In genomic region chr9:107575579-107576356, GRCm38 (mm10) we compare ENCODE assay signal across 10 mouse cellular contexts. TPM values are rescaled to one million over a fixed set of nuclear protein-coding genes. Genes with fewer than 3 reads are reported as not detected.
DNase-seq lines count a peak whose midpoint lies in the region; ATAC-seq and TF ChIP-seq lines count a peak whose summit lies in the region.
"Had no signal": no experiment of that assay in that cellular context is flagged by ENCODE, and none has a peak within 500 bp of the region (broad histone marks: within the 10 kb centered on the region; RNA-seq: fewer than 3 reads in every experiment).

No protein-coding gene starts in this region.

- H3K27me3 ChIP-seq in lung, embryonic 14.5 days (ENCODE audit: insufficient read depth, low read length): no peaks in the 10 kb centered on the region
- H3K27me3 ChIP-seq in liver, embryonic 14.5 days (ENCODE audit: control insufficient read depth, insufficient read depth, low read length): no peaks in the 10 kb centered on the region

- H3K9ac ChIP-seq in lung, embryonic 14.5 days: no peak overlapping the region
- H3K9ac ChIP-seq in liver, embryonic 14.5 days (replicated peaks): no peak overlapping the region

- peaks cover 19% of the 10 kb centered on the region for H3K4me1 ChIP-seq in lung, embryonic 14.5 days (ENCODE audit: insufficient read depth)
- peaks cover 39 to 48% of the 10 kb centered on the region in 2 experiments for H3K4me1 ChIP-seq in liver, embryonic 14.5 days (replicated peaks; ENCODE audit: control insufficient read depth in 2 of 2, insufficient read depth in 2 of 2, low read length in 1 of 2)

- peaks cover 37% of the 10 kb centered on the region for H3K36me3 ChIP-seq in lung, embryonic 14.5 days (ENCODE audit: insufficient read depth)
- peaks cover 12% of the 10 kb centered on the region for H3K36me3 ChIP-seq in liver, embryonic 14.5 days (replicated peaks; ENCODE audit: control insufficient read depth, insufficient read depth, low read depth)

- no peak overlapping the region for H3K4me3 ChIP-seq in lung, embryonic 14.5 days (ENCODE audit: low read depth, low read length)
- no peak overlapping the region for H3K4me3 ChIP-seq in liver, embryonic 14.5 days (ENCODE audit: insufficient read depth in 1 of 2, low read depth in 2 of 2, low read length in 2 of 2)

- peak overlapping the region; percentile 83 for H3K27ac ChIP-seq in lung, embryonic 14.5 days (ENCODE audit: low read depth)
- peak overlapping the region; percentile 53 for H3K27ac ChIP-seq in liver, embryonic 14.5 days

- WGBS in lung, embryonic 14.5 days: 64% methylated on average over 14 of the region's 14 CpGs
- WGBS in liver, embryonic 14.5 days (ENCODE audit: insufficient replicate concordance): 79% methylated on average over 14 of the region's 14 CpGs

- no peak for TF ChIP-seq EP300 in liver, embryonic 14.5 days (IDR thresholded peaks at IDR 0.05; ENCODE audit: low read depth)

- peak; percentile 64 to 72 for DNase-seq in cerebellum, postnatal 10 days
- no peak for DNase-seq in cerebellum, adult 11-12 months
- no peak for DNase-seq in lung, embryonic 14.5 days
- DNase-seq in lung, postnatal 4 days: no peak
- DNase-seq in induced T-regulatory cell, adult 2 months (ENCODE audit: low read depth): peak; percentile 38
- DNase-seq in liver, embryonic 14.5 days (ENCODE audit: low read depth in 3 of 3, low spot score in 3 of 3): no peak
- no peak for DNase-seq in left cerebral cortex, postnatal 10 days (ENCODE audit: extremely low spot score in 1 of 2, low spot score in 2 of 2)
- no peak for DNase-seq in MN1 (ENCODE audit: low spot score)
- DNase-seq: thymus, postnatal 4 days had no signal

- no peaks in the 10 kb centered on the region for H3K9me3 ChIP-seq in lung, embryonic 14.5 days (ENCODE audit: low read depth, low read length)
- no peaks in the 10 kb centered on the region for H3K9me3 ChIP-seq in liver, embryonic 14.5 days (ENCODE audit: control insufficient read depth, low read length)

- peak overlapping the region; percentile 72; the same call in 1 of the 2 replicates for H3K4me2 ChIP-seq in lung, embryonic 14.5 days
- H3K4me2 ChIP-seq in liver, embryonic 14.5 days (ENCODE audit: low read depth): no peak overlapping the region

- intact Hi-C loops in left cerebral cortex, postnatal 10 days (cut with DNase I): no loop called here

- ATAC-seq in lung, embryonic 14.5 days (ENCODE audit: insufficient read depth): no peak
- no peak for ATAC-seq in liver, embryonic 14.5 days (ENCODE audit: insufficient read depth)

- TF ChIP-seq CTCF in lung, embryonic 14.5 days (IDR thresholded peaks at IDR 0.05; ENCODE audit: low read depth): no peak
- TF ChIP-seq CTCF in liver, embryonic 14.5 days (IDR thresholded peaks at IDR 0.05; ENCODE audit: low read depth): no peak

RNA-seq across cellular contexts. Expression of gene Hyal1, which starts 1.0 kb away (rescaled TPM):
- polyA plus RNA-seq in lung, embryonic 14.5 days (2014; fragmentation: Nextera tagmentation; extraction: Ambion mirVana): 5.2 and 5.9 TPM in 2 replicates
- 1.2 and 1.3 TPM in 2 replicates for polyA plus RNA-seq in liver, embryonic 14.5 days (2012; rRNA removed)
- 1.2 and 1.4 TPM in 2 replicates for polyA plus RNA-seq in liver, embryonic 14.5 days (2014; fragmentation: Nextera tagmentation; extraction: Ambion mirVana)
- total RNA-seq in left cerebral cortex, postnatal 10 days (2021): 1 to 10 TPM; 3.1 to 4.3 TPM

RNA-seq across cellular contexts. Expression of gene Naa80, which starts 2.9 kb away (rescaled TPM):
- 14.7 and 17.2 TPM in 2 replicates for polyA plus RNA-seq in lung, embryonic 14.5 days (2014; fragmentation: Nextera tagmentation; extraction: Ambion mirVana)
- 11.4 and 16.9 TPM in 2 replicates for polyA plus RNA-seq in liver, embryonic 14.5 days (2012; rRNA removed)
- polyA plus RNA-seq in liver, embryonic 14.5 days (2014; fragmentation: Nextera tagmentation; extraction: Ambion mirVana): 8.9 and 11.8 TPM in 2 replicates
- total RNA-seq in left cerebral cortex, postnatal 10 days (2021): 1 to 10 TPM; 9.3 to 9.8 TPM

RNA-seq across cellular contexts. Expression of gene Hyal3, which starts 4.8 kb away (rescaled TPM):
- polyA plus RNA-seq in lung, embryonic 14.5 days (2014; fragmentation: Nextera tagmentation; extraction: Ambion mirVana): 0.73 and 1.4 TPM in 2 replicates
- 0.45 and 0.80 TPM in 2 replicates for polyA plus RNA-seq in liver, embryonic 14.5 days (2012; rRNA removed)
- 0.69 and 0.87 TPM in 2 replicates for polyA plus RNA-seq in liver, embryonic 14.5 days (2014; fragmentation: Nextera tagmentation; extraction: Ambion mirVana)
- total RNA-seq in left cerebral cortex, postnatal 10 days (2021): 1 to 10 TPM in 1 of 2 experiments, under 1 TPM in 1; 0.99 to 1.4 TPM
- polyA plus RNA-seq: erythroblast, embryonic 14.5 days had no signal

RNA-seq across cellular contexts. Expression of gene Hyal2, which starts 8.0 kb away (rescaled TPM):
- polyA plus RNA-seq in lung, embryonic 14.5 days (2014; fragmentation: Nextera tagmentation; extraction: Ambion mirVana): 126 and 129 TPM in 2 replicates
- polyA plus RNA-seq in liver, embryonic 14.5 days (2012; rRNA removed): 19.9 and 26.2 TPM in 2 replicates
- polyA plus RNA-seq in liver, embryonic 14.5 days (2014; fragmentation: Nextera tagmentation; extraction: Ambion mirVana): 47.0 and 51.3 TPM in 2 replicates
- 10 to 100 TPM; 13.2 to 20.1 TPM for total RNA-seq in left cerebral cortex, postnatal 10 days (2021)

RNA-seq across cellular contexts. Expression of gene Ifrd2, which starts 11.7 kb away (rescaled TPM):
- polyA plus RNA-seq in lung, embryonic 14.5 days (2014; fragmentation: Nextera tagmentation; extraction: Ambion mirVana): 57.9 and 64.6 TPM in 2 replicates
- polyA plus RNA-seq in liver, embryonic 14.5 days (2012; rRNA removed): 113 and 135 TPM in 2 replicates
- polyA plus RNA-seq in liver, embryonic 14.5 days (2014; fragmentation: Nextera tagmentation; extraction: Ambion mirVana): 149 and 173 TPM in 2 replicates
- total RNA-seq in left cerebral cortex, postnatal 10 days (2021): 10 to 100 TPM; 10.1 to 12.5 TPM

Comparison
In these comparisons a context has a peak if more than half of its experiments do, and no peak if none do; other contexts are left out.
1. DNase-seq: peak in cerebellum, postnatal 10 days (2 of 2) and induced T-regulatory cell, adult 2 months (single experiment); none in cerebellum, adult 11-12 months (single experiment), lung, embryonic 14.5 days (single experiment), lung, postnatal 4 days (0 of 2), liver, embryonic 14.5 days (0 of 3), left cerebral cortex, postnatal 10 days (0 of 2) and MN1 (single experiment).